Mouse (Mus musculus): ENCODE measurements around the gene Nfat5.

- TF ChIP-seq CTCF (IDR thresholded peaks at IDR 0.05; ENCODE audit: low read depth) (no peak), EP300 (IDR thresholded peaks at IDR 0.05; ENCODE audit: low read depth) (no peak)
Observed at GRCm38 (mm10) chr8:107277323-107277883, 15.9 kb upstream of the Nfat5 start.

Data from heart, postnatal 0 days (tissue).